Mouse (Mus musculus) neural tube, embryonic 12.5 days (tissue): ENCODE data around the gene Pepd. TPM values are rescaled to one million over a fixed set of nuclear protein-coding genes. Genes with fewer than 3 reads are reported as not detected.

Source experiments
- ATAC-seq: fragments of 200-750 bp; cut with Nextera tagmentation; 2 replicates; pipeline ENCODE4 v1.8.0; 2017; ENCODE audit warnings: low read depth, mild to moderate bottlenecking, moderate TSS enrichment, moderate library complexity; ENCODE audit not compliant: low FRiP score
- H3K27ac ChIP-seq: fragments of 300-500 bp; sonication (generic); 2 replicates; pipeline ENCODE4 v1.5.1; 2016
- H3K27me3 ChIP-seq: fragments of 300-500 bp; sonication (generic); replicated peaks from 2 replicates; pipeline ENCODE4 v1.6.1; 2016; ENCODE audit warnings: mild to moderate bottlenecking
- H3K36me3 ChIP-seq: fragments of 300-500 bp; sonication (generic); 2 replicates; pipeline ENCODE4 v1.6.1; 2016; ENCODE audit warnings: mild to moderate bottlenecking
- H3K4me1 ChIP-seq: fragments of 300-500 bp; sonication (generic); 2 replicates; pipeline ENCODE4 v1.6.1; 2016
- H3K4me2 ChIP-seq: fragments of 300-500 bp; sonication (generic); replicated peaks from 2 replicates; pipeline ENCODE4 v1.6.1; 2016; ENCODE audit warnings: mild to moderate bottlenecking
- H3K4me3 ChIP-seq: fragments of 300-500 bp; sonication (generic); 2 replicates; pipeline ENCODE4 v1.5.1; 2016
- H3K9ac ChIP-seq: fragments of 300-500 bp; sonication (generic); 2 replicates; pipeline ENCODE4 v1.6.1; 2016; ENCODE audit warnings: mild to moderate bottlenecking
- H3K9me3 ChIP-seq: fragments of 300-500 bp; sonication (generic); 2 replicates; pipeline ENCODE4 v1.6.1; 2016; ENCODE audit warnings: mild to moderate bottlenecking
- WGBS: fragments of 180-500 bp; shearing (Covaris S2); methylation state at CpG from one replicate; pipeline ENCODE4 v1.1.7; 2016; 5-methylcytosine and 5-hydroxymethylcytosine counted together
- polyA plus RNA-seq: library from polyadenylated mRNA; unstranded; fragments of >200 nt; fragmentation: Nextera tagmentation; extraction: Ambion mirVana; gene quantifications from 2 replicates; pipeline ENCODE4 v1.2.1, GENCODE M21; 2016

Gene Pepd
- polyA plus RNA-seq, 1 experiment from 2014 or later, result 67.1 TPM

- Histone ChIP-seq H3K4me3 (no peak overlapping the region), H3K27ac (no peak overlapping the region), H3K9ac (no peak overlapping the region), H3K4me2 (no peak overlapping the region), H3K27me3 (no peaks in the 10 kb centered on the region), H3K9me3 (no peaks in the 10 kb centered on the region), H3K4me1 (peaks cover 21% of the 10 kb centered on the region), H3K36me3 (peaks cover 21% of the 10 kb centered on the region)
- ATAC-seq, result no peak
- 89% methylated on average over 6 of the region's 6 CpGs for WGBS
Measured at GRCm38 (mm10) chr7:35037408-35037807, 125.2 kb downstream of the Pepd start.

- no peak overlapping the region for H3K9ac ChIP-seq
- ATAC-seq, result no peak
- 90% methylated on average over 9 of the region's 9 CpGs for whole genome bisulfite sequencing
Measured at GRCm38 (mm10) chr7:35040176-35040972, 128.2 kb downstream of the Pepd start.

GRCm38 (mm10) chr7:35041286-35042208, 129.4 kb downstream of the Pepd start:
- peaks cover 2% of the 10 kb centered on the region for H3K4me1 ChIP-seq
- H3K36me3 ChIP-seq, result peaks cover 55% of the 10 kb centered on the region
- no peak for ATAC-seq
- no peak overlapping the region for H3K4me3 ChIP-seq
- H3K27ac ChIP-seq, result no peak overlapping the region
- no peaks in the 10 kb centered on the region for H3K27me3 ChIP-seq
- H3K9ac ChIP-seq, result no peak overlapping the region
- H3K9me3 ChIP-seq, result no peaks in the 10 kb centered on the region
- WGBS, result 85% methylated on average over 2 of the region's 2 CpGs
- no peak overlapping the region for H3K4me2 ChIP-seq

More at GRCm38 (mm10) chr7:35040176-35040972, 128.2 kb downstream of the Pepd start:
- H3K4me1 ChIP-seq, result peaks cover 11% of the 10 kb centered on the region
- no peaks in the 10 kb centered on the region for H3K9me3 ChIP-seq
- no peak overlapping the region for H3K4me2 ChIP-seq
- no peaks in the 10 kb centered on the region for H3K27me3 ChIP-seq
- peaks cover 44% of the 10 kb centered on the region for H3K36me3 ChIP-seq
- H3K4me3 ChIP-seq, result no peak overlapping the region
- no peak overlapping the region for H3K27ac ChIP-seq

- Histone ChIP-seq H3K9ac (no peak overlapping the region), H3K36me3 (peaks cover 56% of the 10 kb centered on the region), H3K4me1 (no peaks in the 10 kb centered on the region), H3K9me3 (no peaks in the 10 kb centered on the region), H3K27me3 (no peaks in the 10 kb centered on the region), H3K4me2 (no peak overlapping the region), H3K27ac (no peak overlapping the region), H3K4me3 (no peak overlapping the region)
- no peak for ATAC-seq
Measured at GRCm38 (mm10) chr7:35042209-35042554, 130.0 kb downstream of the Pepd start.

GRCm38 (mm10) chr7:35042759-35043217, 130.6 kb downstream of the Pepd start:
- WGBS, result 91% methylated on average over 5 of the region's 5 CpGs
- no peaks in the 10 kb centered on the region for H3K9me3 ChIP-seq
- no peaks in the 10 kb centered on the region for H3K27me3 ChIP-seq
- ATAC-seq, result no peak
- H3K4me3 ChIP-seq, result no peak overlapping the region
- no peak overlapping the region for H3K27ac ChIP-seq
- no peak overlapping the region for H3K4me2 ChIP-seq
- no peaks in the 10 kb centered on the region for H3K4me1 ChIP-seq
- H3K36me3 ChIP-seq, result peaks cover 56% of the 10 kb centered on the region
- H3K9ac ChIP-seq, result no peak overlapping the region

GRCm38 (mm10) chr7:35043266-35043817, 131.2 kb downstream of the Pepd start:
- H3K4me1 ChIP-seq, result no peaks in the 10 kb centered on the region
- H3K4me3 ChIP-seq, result no peak overlapping the region
- no peaks in the 10 kb centered on the region for H3K9me3 ChIP-seq
- no peak overlapping the region for H3K4me2 ChIP-seq
- no peak overlapping the region for H3K27ac ChIP-seq
- no peak overlapping the region for H3K9ac ChIP-seq
- no peaks in the 10 kb centered on the region for H3K27me3 ChIP-seq
- peaks cover 51% of the 10 kb centered on the region for H3K36me3 ChIP-seq
- 97% methylated on average over 10 of the region's 10 CpGs for WGBS
- ATAC-seq, result no peak

GRCm38 (mm10) chr7:35044719-35045118, 132.5 kb downstream of the Pepd start:
- Histone ChIP-seq H3K27ac (no peak overlapping the region), H3K27me3 (no peaks in the 10 kb centered on the region), H3K36me3 (peaks cover 51% of the 10 kb centered on the region), H3K4me1 (no peaks in the 10 kb centered on the region), H3K9me3 (no peaks in the 10 kb centered on the region), H3K9ac (no peak overlapping the region), H3K4me3 (no peak overlapping the region), H3K4me2 (no peak overlapping the region)
- no peak for ATAC-seq
- 82% methylated on average over 2 of the region's 2 CpGs for WGBS

- no peaks in the 10 kb centered on the region for H3K4me1 ChIP-seq
- no peak overlapping the region for H3K4me2 ChIP-seq
- WGBS, result 97% methylated on average over 4 of the region's 4 CpGs
- H3K9ac ChIP-seq, result no peak overlapping the region
- no peak for ATAC-seq
- no peaks in the 10 kb centered on the region for H3K27me3 ChIP-seq
- no peaks in the 10 kb centered on the region for H3K9me3 ChIP-seq
- no peak overlapping the region for H3K27ac ChIP-seq
- no peak overlapping the region for H3K4me3 ChIP-seq
- H3K36me3 ChIP-seq, result peaks cover 47% of the 10 kb centered on the region
Measured at GRCm38 (mm10) chr7:35046091-35046490, 133.9 kb downstream of the Pepd start.

- H3K4me3 ChIP-seq, result no peak overlapping the region
- H3K36me3 ChIP-seq, result peaks cover 14% of the 10 kb centered on the region
- H3K27ac ChIP-seq, result no peak overlapping the region
- H3K9ac ChIP-seq, result no peak overlapping the region
- WGBS, result 95% methylated on average over 12 of the region's 12 CpGs
- peaks cover 14% of the 10 kb centered on the region for H3K4me1 ChIP-seq
- no peaks in the 10 kb centered on the region for H3K9me3 ChIP-seq
- H3K4me2 ChIP-seq, result no peak overlapping the region
- ATAC-seq, result no peak
- H3K27me3 ChIP-seq, result no peaks in the 10 kb centered on the region
Measured at GRCm38 (mm10) chr7:35050540-35050939, 138.4 kb downstream of the Pepd start.

GRCm38 (mm10) chr7:35053161-35053560, 141.0 kb downstream of the Pepd start:
- no peaks in the 10 kb centered on the region for H3K9me3 ChIP-seq
- H3K27ac ChIP-seq, result no peak overlapping the region
- H3K36me3 ChIP-seq, result peaks cover 4% of the 10 kb centered on the region
- WGBS, result 95% methylated on average over 3 of the region's 3 CpGs
- H3K4me2 ChIP-seq, result no peak overlapping the region
- H3K27me3 ChIP-seq, result no peaks in the 10 kb centered on the region
- H3K9ac ChIP-seq, result no peak overlapping the region
- no peak overlapping the region for H3K4me3 ChIP-seq
- no peak for ATAC-seq
- H3K4me1 ChIP-seq, result peaks cover 16% of the 10 kb centered on the region

GRCm38 (mm10) chr7:35054286-35054685, 142.1 kb downstream of the Pepd start:
- Histone ChIP-seq H3K9ac (no peak overlapping the region), H3K4me3 (no peak overlapping the region), H3K27me3 (no peaks in the 10 kb centered on the region), H3K9me3 (no peaks in the 10 kb centered on the region), H3K36me3 (peaks cover 4% of the 10 kb centered on the region), H3K4me1 (peaks cover 16% of the 10 kb centered on the region), H3K27ac (no peak overlapping the region), H3K4me2 (peak overlapping the region; percentile 80; the same call in 1 of the 2 replicates)
- WGBS, result 85% methylated on average over 1 of the region's 1 CpGs
- ATAC-seq, result no peak

- Histone ChIP-seq H3K4me1 (peaks cover 16% of the 10 kb centered on the region), H3K4me3 (peak overlapping the region; percentile 97), H3K9me3 (no peaks in the 10 kb centered on the region), H3K9ac (peak overlapping the region; percentile 92), H3K27me3 (no peaks in the 10 kb centered on the region), H3K27ac (no peak overlapping the region), H3K4me2 (peak overlapping the region; percentile 80), H3K36me3 (peaks cover 3% of the 10 kb centered on the region)
- no peak for ATAC-seq
- WGBS, result 48% methylated on average over 2 of the region's 2 CpGs
Measured at GRCm38 (mm10) chr7:35054977-35055618, 142.9 kb downstream of the Pepd start.
